Mouse (Mus musculus): ENCODE results near the gene Fam124b. TPM values are rescaled to one million over a fixed set of nuclear protein-coding genes. Genes with fewer than 3 reads are reported as not detected.

The Fam124b gene
- polyA plus RNA-seq, 1 experiment: not detected

DNA sequence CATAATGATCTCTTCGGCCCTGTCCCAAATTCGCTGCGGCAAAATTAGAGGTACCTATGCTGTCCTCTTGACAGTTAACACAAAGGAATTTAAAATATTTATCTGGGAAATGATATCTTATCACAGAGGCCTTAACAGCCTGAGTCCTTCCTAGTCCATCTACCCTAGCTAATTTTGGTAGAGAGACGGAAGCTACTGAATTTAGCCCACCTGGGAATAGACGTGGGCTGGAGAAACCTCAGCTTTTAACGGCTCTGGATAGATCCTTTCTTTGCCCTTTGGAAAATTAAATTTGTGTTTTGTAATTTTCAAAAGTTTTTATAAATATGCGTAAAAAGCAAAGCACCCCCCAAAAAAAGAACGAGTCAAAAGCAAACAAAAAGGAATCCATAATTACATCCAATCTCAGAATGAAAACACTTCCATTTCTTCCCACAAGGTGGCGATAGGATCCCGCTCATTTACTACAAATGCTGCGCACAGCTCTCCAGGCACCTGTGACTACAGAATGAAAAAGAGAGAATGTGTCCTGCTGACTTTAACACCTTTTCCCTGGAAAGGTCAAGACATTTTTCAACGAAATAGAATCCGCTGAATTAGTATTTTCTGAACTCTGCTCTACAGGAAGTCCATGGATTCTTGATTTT is 37.4 kb downstream of the Fam124b start:
- Histone ChIP-seq H3K4me1 (ENCODE audit: control insufficient read depth, insufficient read depth, low read length) (no peaks in the 10 kb centered on the region), H3K4me3 (ENCODE audit: insufficient read depth, low read length) (no peak overlapping the region), H3K27ac (ENCODE audit: insufficient read depth, low read length) (no peak overlapping the region)
- peak; percentile 81 for TF ChIP-seq CTCF (IDR thresholded peaks at IDR 0.05; ENCODE audit: extremely low read depth, insufficient read depth, low read length)
- no peak for TF ChIP-seq POLR2A (IDR thresholded peaks at IDR 0.05; ENCODE audit: extremely low read depth, insufficient read depth, low read length)

DNA sequence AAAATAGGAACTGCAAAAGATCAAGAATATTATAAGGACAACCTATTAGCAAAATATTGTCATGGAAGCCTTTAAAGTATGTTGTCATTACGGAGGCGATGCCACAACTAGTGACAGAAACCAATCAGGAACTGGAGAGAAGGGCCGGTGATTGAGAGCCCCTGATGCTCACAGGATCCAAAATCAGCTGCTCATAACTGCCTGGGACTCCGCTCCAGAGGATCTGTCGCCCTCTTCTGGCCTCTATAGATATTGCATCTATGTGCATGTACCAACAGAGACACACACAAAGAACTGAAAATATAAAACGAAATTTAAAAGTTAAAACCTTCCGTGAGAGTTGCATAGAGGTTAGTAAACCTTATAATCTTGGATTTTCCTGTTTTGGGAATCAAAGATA is 38.1 kb downstream of the Fam124b start:
- TF ChIP-seq POLR2A (IDR thresholded peaks at IDR 0.05; ENCODE audit: extremely low read depth, insufficient read depth, low read length) (no peak), CTCF (IDR thresholded peaks at IDR 0.05; ENCODE audit: extremely low read depth, insufficient read depth, low read length) (0 out of 2 replicates have a peak, but pooled peaks have one; percentile 33)
- Histone ChIP-seq H3K27ac (ENCODE audit: insufficient read depth, low read length) (no peak overlapping the region), H3K4me1 (ENCODE audit: control insufficient read depth, insufficient read depth, low read length) (no peaks in the 10 kb centered on the region), H3K4me3 (ENCODE audit: insufficient read depth, low read length) (no peak overlapping the region)

DNA sequence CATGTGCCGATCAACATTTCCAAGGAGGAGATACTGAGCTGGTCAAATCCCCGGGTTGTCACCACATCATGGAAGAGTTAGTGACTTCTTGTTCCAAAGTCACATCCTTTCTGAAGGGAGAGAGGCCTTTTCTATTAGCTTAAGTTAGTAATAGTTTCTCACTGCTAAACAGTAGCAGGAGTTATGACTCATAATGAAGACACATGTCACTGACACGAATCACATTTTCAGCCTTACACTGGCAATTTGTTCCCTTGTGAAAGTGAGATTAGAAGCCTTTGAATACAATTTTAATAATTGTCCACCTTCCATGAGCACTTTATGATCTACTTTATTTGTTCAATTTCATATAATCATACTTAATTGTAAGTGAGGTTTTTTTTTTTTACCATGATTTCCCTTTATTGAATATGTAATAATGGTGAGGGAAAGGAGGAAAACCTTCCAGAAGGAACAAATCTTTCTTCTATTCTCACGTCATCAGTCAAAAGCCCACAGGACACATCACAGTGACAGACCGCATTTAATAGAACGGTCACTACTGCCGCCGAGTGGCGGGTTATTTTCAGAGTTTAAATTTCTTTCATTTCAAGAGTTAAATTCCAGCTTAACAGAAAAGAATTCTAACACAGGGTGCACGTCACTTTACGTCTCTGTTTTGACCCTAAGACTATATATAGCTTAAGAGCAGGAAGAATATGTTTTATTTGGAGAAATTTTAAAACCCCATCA is 40.5 kb downstream of the Fam124b start:
- H3K4me1 ChIP-seq (ENCODE audit: control insufficient read depth, insufficient read depth, low read length): no peaks in the 10 kb centered on the region
- no peak overlapping the region for H3K4me3 ChIP-seq (ENCODE audit: insufficient read depth, low read length)
- H3K27ac ChIP-seq (ENCODE audit: insufficient read depth, low read length): no peak overlapping the region
- peak; percentile 31; the same call in 1 of the 2 replicates for TF ChIP-seq CTCF (IDR thresholded peaks at IDR 0.05; ENCODE audit: extremely low read depth, insufficient read depth, low read length)
- TF ChIP-seq POLR2A (IDR thresholded peaks at IDR 0.05; ENCODE audit: extremely low read depth, insufficient read depth, low read length): no peak

DNA sequence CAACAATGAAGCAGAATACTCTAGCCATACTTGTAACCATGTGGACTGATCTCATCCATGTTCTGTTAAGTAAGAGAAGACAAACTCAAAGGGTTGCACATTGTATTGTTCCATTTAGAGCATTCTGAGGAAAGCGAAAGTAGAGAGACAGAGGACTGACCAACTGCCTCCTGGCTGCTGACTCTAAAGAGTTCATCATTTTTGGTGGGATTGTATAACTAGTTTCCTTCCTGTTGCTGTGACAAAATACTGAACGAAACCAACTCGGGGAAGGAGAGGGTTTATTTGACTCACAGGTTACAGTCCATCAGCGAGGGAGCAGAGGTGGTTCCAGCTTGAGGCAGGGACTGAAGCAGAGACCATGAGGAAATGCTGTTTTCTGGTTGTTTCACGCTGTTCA is 50.6 kb downstream of the Fam124b start:
- TF ChIP-seq CTCF (IDR thresholded peaks at IDR 0.05; ENCODE audit: extremely low read depth, insufficient read depth, low read length) (no peak), POLR2A (IDR thresholded peaks at IDR 0.05; ENCODE audit: extremely low read depth, insufficient read depth, low read length) (no peak)
- H3K4me3 ChIP-seq (ENCODE audit: insufficient read depth, low read length): no peak overlapping the region
- no peak overlapping the region for H3K27ac ChIP-seq (ENCODE audit: insufficient read depth, low read length)
- H3K4me1 ChIP-seq (ENCODE audit: control insufficient read depth, insufficient read depth, low read length): no peaks in the 10 kb centered on the region

DNA sequence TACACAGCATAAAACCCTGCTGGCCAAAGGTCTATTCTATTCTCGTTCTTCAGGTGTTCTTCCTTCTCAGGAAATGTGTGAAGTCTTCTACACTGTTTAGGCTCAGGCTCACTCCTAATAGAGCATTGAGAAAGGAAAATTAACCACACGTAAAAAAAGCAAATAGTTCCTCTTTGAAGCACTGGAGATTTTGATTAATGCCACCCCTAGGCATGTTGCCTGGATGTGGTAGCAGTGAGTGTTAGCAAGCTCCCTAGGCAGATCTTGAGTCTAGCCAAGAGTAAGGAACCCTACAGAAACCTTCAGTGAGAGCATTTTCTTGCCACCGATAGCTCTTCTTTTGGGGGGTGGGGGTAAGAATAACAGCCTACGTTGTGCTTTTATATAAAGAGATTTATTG is 51.7 kb downstream of the Fam124b start:
- Histone ChIP-seq H3K4me3 (ENCODE audit: insufficient read depth, low read length) (no peak overlapping the region), H3K4me1 (ENCODE audit: control insufficient read depth, insufficient read depth, low read length) (no peaks in the 10 kb centered on the region), H3K27ac (ENCODE audit: insufficient read depth, low read length) (no peak overlapping the region)
- no peak for TF ChIP-seq POLR2A (IDR thresholded peaks at IDR 0.05; ENCODE audit: extremely low read depth, insufficient read depth, low read length)
- no peak for TF ChIP-seq CTCF (IDR thresholded peaks at IDR 0.05; ENCODE audit: extremely low read depth, insufficient read depth, low read length)

DNA sequence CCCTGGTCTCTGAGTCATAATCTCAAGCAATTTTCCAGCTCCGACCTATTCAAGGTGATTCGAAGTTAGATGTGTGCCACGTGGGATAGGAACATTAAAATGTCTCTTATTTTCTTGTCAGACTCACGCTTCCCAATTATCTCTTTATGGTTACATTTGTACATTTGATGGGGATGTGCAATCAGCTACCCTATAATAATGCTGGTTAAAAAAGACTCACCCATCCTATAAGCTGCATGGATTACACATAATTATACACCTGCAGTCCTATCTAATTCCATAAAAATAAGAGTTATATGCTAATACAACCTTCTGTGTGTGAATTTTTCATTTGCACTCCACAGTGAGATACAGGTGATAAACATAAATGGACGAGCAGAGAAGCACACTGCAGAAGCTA is 52.9 kb downstream of the Fam124b start:
- no peak overlapping the region for H3K4me3 ChIP-seq (ENCODE audit: insufficient read depth, low read length)
- TF ChIP-seq CTCF (IDR thresholded peaks at IDR 0.05; ENCODE audit: extremely low read depth, insufficient read depth, low read length): no peak
- TF ChIP-seq POLR2A (IDR thresholded peaks at IDR 0.05; ENCODE audit: extremely low read depth, insufficient read depth, low read length): no peak
- H3K27ac ChIP-seq (ENCODE audit: insufficient read depth, low read length): no peak overlapping the region

DNA sequence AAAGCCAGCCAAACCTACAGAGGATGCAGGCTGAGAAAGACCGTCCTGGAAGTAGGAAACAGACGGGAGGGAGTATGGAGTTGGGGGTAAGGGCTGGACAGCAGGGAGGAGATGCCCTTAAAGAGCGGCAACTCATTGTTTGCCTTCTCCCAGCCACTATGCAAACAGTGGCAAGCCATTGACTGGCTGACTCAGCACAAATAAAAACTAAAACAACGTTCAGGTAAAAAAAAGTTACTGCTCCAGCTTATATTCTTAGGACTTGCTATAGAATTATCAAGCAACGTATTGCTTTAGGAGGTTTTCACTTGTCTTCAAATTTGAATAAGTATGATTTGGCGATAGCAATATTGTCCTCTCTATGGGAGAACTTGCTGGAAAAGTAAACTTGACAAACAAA is 55.3 kb downstream of the Fam124b start:
- no peak for TF ChIP-seq CTCF (IDR thresholded peaks at IDR 0.05; ENCODE audit: extremely low read depth, insufficient read depth, low read length)
- no peak for TF ChIP-seq POLR2A (IDR thresholded peaks at IDR 0.05; ENCODE audit: extremely low read depth, insufficient read depth, low read length)
- H3K4me3 ChIP-seq (ENCODE audit: insufficient read depth, low read length): no peak overlapping the region
- H3K4me1 ChIP-seq (ENCODE audit: control insufficient read depth, insufficient read depth, low read length): no peaks in the 10 kb centered on the region
- no peak overlapping the region for H3K27ac ChIP-seq (ENCODE audit: insufficient read depth, low read length)

More for the DNA sequence above, 52.9 kb downstream of the Fam124b start:
- H3K4me1 ChIP-seq (ENCODE audit: control insufficient read depth, insufficient read depth, low read length): no peaks in the 10 kb centered on the region

DNA sequence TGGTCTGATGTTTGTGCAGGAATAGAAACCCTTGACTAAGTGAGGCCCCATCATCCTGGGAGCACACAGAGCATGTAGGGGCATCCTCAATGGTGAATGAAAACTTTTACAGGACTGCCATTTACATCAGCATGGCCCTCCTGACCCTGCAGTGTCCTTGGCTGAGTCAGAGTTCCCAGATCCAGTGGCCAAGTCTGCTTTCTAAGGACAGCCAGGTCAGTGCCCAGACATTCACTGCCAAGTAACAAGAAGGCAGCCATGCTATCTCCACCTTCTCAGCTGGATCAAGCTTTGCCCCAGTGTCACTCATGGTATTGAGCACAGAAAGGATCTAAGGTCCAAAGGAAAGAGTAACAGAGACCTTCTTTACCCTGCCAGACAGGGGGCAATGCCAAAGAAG is 58.7 kb downstream of the Fam124b start:
- TF ChIP-seq POLR2A (IDR thresholded peaks at IDR 0.05; ENCODE audit: extremely low read depth, insufficient read depth, low read length): no peak
- no peak for TF ChIP-seq CTCF (IDR thresholded peaks at IDR 0.05; ENCODE audit: extremely low read depth, insufficient read depth, low read length)
- Histone ChIP-seq H3K27ac (ENCODE audit: insufficient read depth, low read length) (no peak overlapping the region), H3K4me1 (ENCODE audit: control insufficient read depth, insufficient read depth, low read length) (no peaks in the 10 kb centered on the region), H3K4me3 (ENCODE audit: insufficient read depth, low read length) (no peak overlapping the region)

DNA sequence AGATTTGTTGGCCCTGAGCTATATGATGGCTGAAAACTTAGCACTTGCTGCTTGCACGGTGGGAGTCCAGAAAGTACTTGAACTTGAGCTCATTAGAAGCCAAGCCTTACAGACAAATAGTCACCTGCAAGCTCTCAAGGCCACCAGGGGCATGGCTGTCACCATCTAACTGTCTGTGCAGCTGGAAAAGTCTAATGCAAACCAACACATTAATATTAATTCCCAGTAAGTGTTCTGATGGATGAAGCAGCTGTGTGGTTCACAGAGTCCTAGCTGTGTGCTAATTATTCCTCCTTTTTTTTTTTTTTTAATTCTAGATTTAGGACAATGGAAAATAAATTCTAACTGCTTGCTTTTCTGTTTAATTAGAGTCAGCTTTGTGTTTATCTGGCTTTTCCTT is 63.4 kb downstream of the Fam124b start:
- Histone ChIP-seq H3K4me3 (ENCODE audit: insufficient read depth, low read length) (no peak overlapping the region), H3K27ac (ENCODE audit: insufficient read depth, low read length) (no peak overlapping the region), H3K4me1 (ENCODE audit: control insufficient read depth, insufficient read depth, low read length) (no peaks in the 10 kb centered on the region)
- TF ChIP-seq CTCF (IDR thresholded peaks at IDR 0.05; ENCODE audit: extremely low read depth, insufficient read depth, low read length) (no peak), POLR2A (IDR thresholded peaks at IDR 0.05; ENCODE audit: extremely low read depth, insufficient read depth, low read length) (no peak)
